Comparison of ENCODE assay signal across 11 mouse cellular contexts in genomic region chr10:75251011-75251410, GRCm38 (mm10). TPM values are rescaled to one million over a fixed set of nuclear protein-coding genes. Genes with fewer than 3 reads are reported as not detected.
DNase-seq lines count a peak whose midpoint lies in the region; ATAC-seq and TF ChIP-seq lines count a peak whose summit lies in the region.
"Had no signal": no experiment of that assay in that cellular context is flagged by ENCODE, and none has a peak within 500 bp of the region (broad histone marks: within the 10 kb centered on the region; RNA-seq: fewer than 3 reads in every experiment).

No protein-coding gene starts in this region.

- peaks cover 50% of the 10 kb centered on the region for H3K36me3 ChIP-seq in embryonic facial prominence, embryonic 14.5 days (ENCODE audit: control insufficient read depth, insufficient read depth, low read length)
- peaks cover 54% of the 10 kb centered on the region for H3K36me3 ChIP-seq in embryonic facial prominence, embryonic 10.5 days (replicated peaks)

- H3K9ac ChIP-seq in embryonic facial prominence, embryonic 14.5 days (ENCODE audit: low read depth, low read length) = no peak overlapping the region
- H3K9ac ChIP-seq: limb, embryonic 15.5 days; midbrain, embryonic 15.5 days had no signal

- 77% methylated on average over 2 of the region's 2 CpGs for WGBS in embryonic facial prominence, embryonic 14.5 days
- 82% methylated on average over 2 of the region's 2 CpGs for WGBS in embryonic facial prominence, embryonic 10.5 days

- H3K4me1 ChIP-seq in embryonic facial prominence, embryonic 14.5 days (ENCODE audit: control insufficient read depth, insufficient read depth, low read length) = no peaks in the 10 kb centered on the region
- H3K4me1 ChIP-seq in embryonic facial prominence, embryonic 10.5 days = peaks cover 9% of the 10 kb centered on the region
- H3K4me1 ChIP-seq: limb, embryonic 15.5 days; midbrain, embryonic 15.5 days had no signal

- H3K27ac ChIP-seq in embryonic facial prominence, embryonic 14.5 days (replicated peaks; ENCODE audit: low read depth, low read length) = no peak overlapping the region
- H3K27ac ChIP-seq in embryonic facial prominence, embryonic 10.5 days (replicated peaks) = no peak overlapping the region
- H3K27ac ChIP-seq in layer of hippocampus, adult 2 months = no peak overlapping the region
- H3K27ac ChIP-seq: limb, embryonic 15.5 days; midbrain, embryonic 15.5 days had no signal

- peak; percentile 31 for DNase-seq in embryonic facial prominence, embryonic 14.5 days (ENCODE audit: low spot score)
- no peak for DNase-seq in embryonic facial prominence, embryonic 10.5 days (ENCODE audit: low spot score)
- DNase-seq in layer of hippocampus, adult 2 months (ENCODE audit: low spot score in 2 of 2) = no peak
- no peak for DNase-seq in layer of hippocampus, postnatal 25 days (ENCODE audit: extremely low spot score in 1 of 2, low spot score in 1 of 2)
- DNase-seq in NIH3T3 (ENCODE audit: low read depth) = peak; percentile 63
- peak; percentile 35 for DNase-seq in lung, postnatal 14 days
- no peak for DNase-seq in left cerebral cortex, adult 8-10 months (ENCODE audit: low spot score in 2 of 2)
- no peak for DNase-seq in right cerebral cortex, postnatal 25 days
- DNase-seq: thymus, postnatal 4 days had no signal

- no peak overlapping the region for H3K4me3 ChIP-seq in embryonic facial prominence, embryonic 14.5 days (ENCODE audit: low read depth, low read length)
- no peak overlapping the region for H3K4me3 ChIP-seq in embryonic facial prominence, embryonic 10.5 days
- no peak overlapping the region for H3K4me3 ChIP-seq in layer of hippocampus, adult 2 months
- H3K4me3 ChIP-seq: limb, embryonic 15.5 days; midbrain, embryonic 15.5 days had no signal

- no peaks in the 10 kb centered on the region for H3K27me3 ChIP-seq in embryonic facial prominence, embryonic 14.5 days (replicated peaks; ENCODE audit: control insufficient read depth, insufficient read depth, low read length)
- no peaks in the 10 kb centered on the region for H3K27me3 ChIP-seq in embryonic facial prominence, embryonic 10.5 days (replicated peaks; ENCODE audit: low read depth, poor library complexity, severe bottlenecking)
- H3K27me3 ChIP-seq: limb, embryonic 15.5 days; midbrain, embryonic 15.5 days had no signal

- no peak overlapping the region for H3K4me2 ChIP-seq in embryonic facial prominence, embryonic 14.5 days (ENCODE audit: low read depth, low read length)
- H3K4me2 ChIP-seq: limb, embryonic 15.5 days; midbrain, embryonic 15.5 days had no signal

- no peaks in the 10 kb centered on the region for H3K9me3 ChIP-seq in embryonic facial prominence, embryonic 14.5 days (ENCODE audit: control insufficient read depth, low read length)
- no peaks in the 10 kb centered on the region for H3K9me3 ChIP-seq in embryonic facial prominence, embryonic 10.5 days
- H3K9me3 ChIP-seq: limb, embryonic 15.5 days; midbrain, embryonic 15.5 days had no signal

- no peak for ATAC-seq in embryonic facial prominence, embryonic 14.5 days (ENCODE audit: low read depth)
- ATAC-seq: midbrain, embryonic 15.5 days had no signal

- peak; percentile 76 for TF ChIP-seq CTCF in layer of hippocampus, adult 2 months (conservative IDR thresholded peaks at IDR 0.05)

RNA-seq across cellular contexts. Expression of gene Specc1l, which starts 39.1 kb away (rescaled TPM):
- polyA plus RNA-seq in embryonic facial prominence, embryonic 14.5 days (2014; fragmentation: Nextera tagmentation; extraction: Ambion mirVana) = 20.3 and 24.7 TPM in 2 replicates
- 41.9 and 43.3 TPM in 2 replicates for polyA plus RNA-seq in embryonic facial prominence, embryonic 10.5 days (2016; fragmentation: Nextera tagmentation; extraction: Ambion mirVana)
- total RNA-seq in layer of hippocampus, adult 2 months (2021) = 10 to 100 TPM; 43.4 to 48.3 TPM
- total RNA-seq in layer of hippocampus, postnatal 25 days (2021) = 10 to 100 TPM; 42.8 to 44.9 TPM
- 10 to 100 TPM; 42.5 to 47.8 (median 44.0) TPM for total RNA-seq in left cerebral cortex, adult 8-10 months (2022)

Comparison
In these comparisons a context has a peak if more than half of its experiments do, and no peak if none do; other contexts are left out.
1. DNase-seq: peak in embryonic facial prominence, embryonic 14.5 days (single experiment), NIH3T3 (single experiment) and lung, postnatal 14 days (single experiment); none in embryonic facial prominence, embryonic 10.5 days (single experiment), layer of hippocampus, adult 2 months (0 of 2), layer of hippocampus, postnatal 25 days (0 of 2), left cerebral cortex, adult 8-10 months (0 of 2) and right cerebral cortex, postnatal 25 days (single experiment).